Mouse (Mus musculus) layer of hippocampus, adult 2 months (tissue): ENCODE results near the gene Smurf1. TPM values are rescaled to one million over a fixed set of nuclear protein-coding genes. Genes with fewer than 3 reads are reported as not detected.
A peak's percentile ranks its signal among the peaks of the same experiment; 100 is the strongest.

ENCODE experiments used
- DNase-seq, 2 experiments: peaks; one replicate each; pipeline ENCODE4 v3.0.0; 2022; ENCODE audit warnings: low spot score in 2 of 2
- H3K27ac ChIP-seq: fragments of 200-600 bp; 2 replicates; pipeline ENCODE4 v1.8.1; 2022
- H3K4me3 ChIP-seq: fragments of 200-600 bp; 2 replicates; pipeline ENCODE4 v1.8.1; 2022; ENCODE audit warnings: mild to moderate bottlenecking
- CTCF ChIP-seq: fragments of 200-600 bp; conservative IDR thresholded peaks from 2 replicates; pipeline ENCODE4 v1.8.1; 2022; ENCODE audit warnings: antibody characterized with exemption, mild to moderate bottlenecking, moderate library complexity
- long read RNA-seq, 2 experiments: library from polyadenylated mRNA; stranded (forward); transcript quantifications; one replicate each; pipeline ENCODE4 v2.0.0; 2021; ENCODE audit warnings: borderline mapping rate in 2 of 2
- total RNA-seq, 2 experiments: library from RNA; stranded (reverse); gene quantifications; 2 replicates each; pipeline ENCODE4 v1.2.3; 2021

Smurf1 gene
- total RNA-seq = 10 to 100 TPM; 29.2 to 30.5 TPM
- long read RNA-seq, experiment 1, full-length matches to known transcripts = 18 of 34 reads
- long read RNA-seq, experiment 1, partial matches to known transcripts = 4 of 34 reads
- long read RNA-seq, experiment 1, other reads (novel, unspliced or antisense) = 12 of 34 reads
- long read RNA-seq, experiment 2, full-length matches to known transcripts = 26 of 42 reads
- long read RNA-seq, experiment 2, partial matches to known transcripts = 6 of 42 reads
- long read RNA-seq, experiment 2, other reads (novel, unspliced or antisense) = 10 of 42 reads

DNA sequence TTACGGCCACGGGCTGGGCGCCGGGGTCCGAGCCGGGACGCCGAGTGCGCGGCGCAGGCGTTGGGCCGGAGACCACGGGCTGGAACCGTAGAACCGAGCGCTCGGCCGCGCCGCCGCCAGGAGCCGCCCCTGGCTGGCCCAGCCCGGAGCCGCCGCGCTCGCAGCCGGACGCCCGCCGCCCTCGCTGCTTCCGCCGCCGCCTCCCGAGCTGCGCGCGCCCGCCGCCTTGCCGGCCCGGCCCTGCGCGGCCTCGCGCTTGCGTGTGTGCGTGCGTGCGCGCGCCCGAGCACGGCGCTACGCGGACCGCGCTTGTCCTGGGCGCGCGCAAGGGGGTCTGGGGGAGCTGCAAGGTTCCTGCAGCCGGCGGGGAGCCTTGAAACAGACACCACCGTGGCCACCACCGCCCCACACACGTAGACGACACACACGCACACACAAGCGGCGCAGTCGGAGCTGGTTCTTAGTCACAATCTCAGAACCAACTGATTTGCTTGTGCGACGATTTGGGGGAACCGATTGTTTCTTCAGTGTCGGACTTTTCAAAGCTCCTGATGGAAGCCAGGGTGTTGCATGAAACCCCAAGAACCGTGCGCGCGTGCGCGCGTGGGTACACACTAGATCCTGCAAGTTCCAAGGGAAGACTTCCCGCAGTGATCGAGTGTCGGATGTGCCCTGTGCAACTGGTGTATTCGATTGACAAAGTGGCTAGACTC, at the start of gene Smurf1:
TSS of gene Smurf1 (minus strand) at position 209 of the 713 bp plus-strand sequence.
- peak; percentile 75 to 83 for DNase-seq
- H3K4me3 ChIP-seq = peak within 1 kb of the TSS; percentile 66
- TF ChIP-seq CTCF = no peak
- H3K27ac ChIP-seq = peak within 1 kb of the TSS; percentile 94

DNA sequence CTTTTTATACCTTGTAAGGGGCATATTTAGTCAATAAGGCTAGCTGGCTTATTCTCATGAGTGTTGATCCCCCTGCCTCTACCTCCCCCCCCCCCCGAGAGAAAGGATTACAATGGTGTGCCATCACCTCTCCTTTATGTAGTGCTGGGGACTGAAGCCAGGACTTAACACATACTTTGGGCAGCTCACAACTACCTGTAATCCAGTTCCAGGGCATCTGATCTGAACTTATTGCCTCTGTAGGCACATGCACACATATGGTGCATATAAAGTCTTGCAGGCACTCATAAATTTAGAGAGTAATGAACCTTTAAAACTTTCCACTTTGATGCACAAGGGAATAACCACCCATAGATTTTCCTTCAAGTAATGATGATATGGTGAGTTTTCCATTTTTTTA, 48.6 kb upstream of the Smurf1 start:
- no peak for TF ChIP-seq CTCF
- no peak overlapping the region for H3K27ac ChIP-seq
- no peak for DNase-seq
- no peak overlapping the region for H3K4me3 ChIP-seq

DNA sequence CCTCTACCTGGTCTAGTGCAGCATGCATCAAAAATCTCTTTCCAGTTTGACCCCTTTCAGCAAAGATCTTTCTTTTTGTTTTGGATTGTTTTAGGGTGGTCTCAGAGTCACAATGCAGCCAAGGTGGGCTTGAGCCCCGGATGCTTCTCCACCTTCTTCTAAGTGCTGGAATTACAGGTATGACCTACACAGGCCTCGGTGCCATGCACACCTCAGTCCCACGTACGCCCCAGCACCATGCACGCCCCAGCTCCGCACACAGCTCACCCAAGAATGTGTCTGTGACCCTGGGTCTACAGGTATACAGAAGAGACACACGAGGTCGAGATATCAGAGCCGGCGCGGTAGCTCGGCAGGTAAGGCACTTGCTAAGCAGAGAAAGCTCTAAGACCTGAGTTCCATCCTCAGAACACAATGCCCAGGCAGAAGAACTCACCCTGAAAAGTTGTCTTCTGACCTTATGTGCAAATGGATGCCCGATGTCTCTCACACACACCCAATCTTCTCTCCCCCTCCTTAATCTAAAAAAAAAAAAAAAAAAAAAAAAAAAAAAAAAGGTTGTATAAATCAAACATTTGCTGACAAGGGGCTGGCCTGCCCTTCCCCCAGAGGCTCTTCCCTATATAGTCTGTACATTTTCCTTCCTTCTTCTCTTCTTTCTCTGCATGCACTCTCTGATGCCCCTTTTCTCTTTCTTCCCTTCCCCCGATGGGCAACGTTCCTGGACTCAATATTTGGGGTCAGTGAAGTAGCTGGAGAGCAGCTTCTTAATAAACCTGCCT, 43.4 kb upstream of the Smurf1 start:
- Histone ChIP-seq H3K27ac (no peak overlapping the region), H3K4me3 (no peak overlapping the region)
- TF ChIP-seq CTCF = no peak
- DNase-seq = no peak

DNA sequence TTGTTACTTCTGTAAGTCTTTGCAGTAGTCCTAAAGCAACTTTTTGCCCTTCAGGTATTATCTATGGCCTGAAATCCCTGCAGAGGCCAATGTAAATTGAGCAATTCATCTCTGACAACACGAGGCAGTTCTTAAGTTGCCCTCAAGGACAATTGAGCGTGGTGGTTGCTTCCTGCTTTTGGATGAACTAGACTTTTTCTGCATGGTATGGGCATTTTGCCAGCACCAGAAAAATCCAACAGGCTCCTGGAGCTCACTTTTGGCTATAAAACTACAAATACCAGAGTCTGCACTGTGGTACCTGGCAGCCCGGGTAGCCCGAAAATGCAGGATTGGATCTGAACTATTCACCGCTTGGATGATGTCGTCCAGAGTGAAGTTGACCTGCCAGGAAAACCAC, 39.9 kb upstream of the Smurf1 start:
- no peak for TF ChIP-seq CTCF
- no peak overlapping the region for H3K4me3 ChIP-seq
- H3K27ac ChIP-seq = no peak overlapping the region
- no peak for DNase-seq

DNA sequence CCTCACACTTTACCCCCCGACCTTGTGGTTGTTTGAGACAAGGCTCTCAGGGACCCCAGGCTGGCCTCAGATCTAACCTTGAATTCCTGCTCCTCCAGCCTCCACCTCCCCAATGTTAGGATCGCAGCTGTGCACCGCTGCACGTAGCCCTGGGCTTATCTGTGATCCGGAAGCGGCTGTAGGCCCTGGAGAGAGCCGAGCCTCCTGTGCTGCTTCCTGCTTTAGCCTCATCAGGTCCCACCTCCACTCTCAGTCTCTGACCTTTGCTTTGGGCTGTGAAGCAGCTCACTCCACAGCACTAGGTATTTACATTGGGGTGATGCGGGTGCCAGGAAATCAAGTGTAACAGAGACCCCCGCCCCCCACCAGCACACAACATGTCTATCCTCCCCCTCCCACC, 38.8 kb upstream of the Smurf1 start:
- no peak overlapping the region for H3K27ac ChIP-seq
- no peak overlapping the region for H3K4me3 ChIP-seq
- DNase-seq = no peak
- TF ChIP-seq CTCF = no peak

DNA sequence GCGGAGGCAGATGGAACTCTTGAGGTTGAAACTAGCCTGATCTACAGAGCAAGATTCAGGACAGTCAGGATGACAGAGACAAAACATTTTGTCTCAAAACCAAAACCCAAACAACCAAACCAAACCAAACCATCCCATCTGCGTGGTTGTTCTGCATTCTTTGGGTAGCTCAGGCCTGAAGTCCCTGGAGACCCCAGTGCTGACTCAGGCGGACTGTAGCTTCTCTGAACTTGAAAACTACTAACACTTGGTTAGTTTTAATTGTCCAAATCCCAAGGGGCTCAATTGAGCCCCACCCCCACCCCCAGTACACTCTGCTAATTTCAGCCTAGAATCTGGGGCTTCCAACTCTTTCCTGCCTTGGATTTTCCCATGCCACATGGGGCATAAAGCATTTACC, 37.7 kb upstream of the Smurf1 start:
- Histone ChIP-seq H3K4me3 (no peak overlapping the region), H3K27ac (no peak overlapping the region)
- no peak for DNase-seq
- no peak for TF ChIP-seq CTCF

DNA sequence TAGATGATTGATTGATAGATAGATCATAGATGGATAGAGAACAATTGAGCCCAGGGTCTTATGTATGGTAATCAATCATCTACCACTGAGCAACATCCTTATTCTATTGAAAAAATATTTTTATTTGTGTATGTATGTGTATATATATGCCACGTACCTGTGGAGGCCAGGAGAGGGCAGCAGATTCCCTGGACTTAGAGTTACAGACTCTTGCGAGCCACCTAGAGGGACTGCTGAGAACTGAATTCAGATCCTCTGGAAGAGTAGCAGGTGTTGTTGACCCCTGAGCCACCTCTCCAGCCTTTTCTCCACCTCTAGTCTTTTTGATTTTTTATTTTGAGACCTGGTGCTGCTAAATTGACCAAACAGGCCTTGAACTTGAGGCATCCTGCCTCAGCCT, 32.8 kb upstream of the Smurf1 start:
- no peak overlapping the region for H3K4me3 ChIP-seq
- peak; percentile 64 for TF ChIP-seq CTCF
- DNase-seq = no peak

DNA sequence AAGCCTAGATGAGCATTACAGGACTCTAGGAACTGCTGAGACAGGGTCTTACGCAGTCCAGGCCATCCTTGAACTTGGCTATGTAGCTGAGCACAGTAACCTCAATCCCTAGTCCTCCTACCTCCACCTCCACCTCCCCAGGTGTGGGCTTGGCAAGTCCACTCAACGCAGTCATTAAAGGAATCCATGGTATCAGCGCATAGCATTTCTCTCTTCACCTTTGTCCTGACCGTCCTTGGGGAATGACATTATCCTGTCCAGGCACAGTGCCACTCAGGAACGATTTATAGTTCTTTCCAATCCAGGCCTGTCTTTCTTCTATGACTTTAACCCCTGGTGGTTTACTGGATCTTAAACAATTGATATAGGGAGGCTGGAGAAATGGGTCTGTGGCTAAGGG, 24.8 kb upstream of the Smurf1 start:
- Histone ChIP-seq H3K4me3 (no peak overlapping the region), H3K27ac (no peak overlapping the region)
- no peak for DNase-seq
- no peak for TF ChIP-seq CTCF

More for the DNA sequence above, 32.8 kb upstream of the Smurf1 start:
- H3K27ac ChIP-seq = no peak overlapping the region

DNA sequence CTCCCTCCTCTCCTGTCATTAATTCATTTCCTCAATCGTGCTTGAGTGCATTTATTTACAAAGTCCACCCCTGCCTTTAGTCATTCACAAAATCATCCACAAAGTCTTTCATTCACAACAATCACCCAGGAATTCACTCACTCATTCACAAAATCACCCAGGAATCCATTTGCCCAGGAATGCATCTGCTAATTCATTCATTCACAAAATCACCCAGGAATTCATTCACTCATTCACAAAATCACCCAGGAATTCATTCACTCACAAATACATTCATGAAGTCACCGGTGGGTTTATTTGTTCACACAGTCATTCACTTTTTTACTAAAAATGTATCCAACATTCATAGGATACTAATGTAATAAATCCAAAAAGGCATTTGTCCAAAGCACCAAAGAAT, 24.4 kb upstream of the Smurf1 start:
- TF ChIP-seq CTCF = no peak
- DNase-seq = no peak
- Histone ChIP-seq H3K4me3 (no peak overlapping the region), H3K27ac (no peak overlapping the region)

DNA sequence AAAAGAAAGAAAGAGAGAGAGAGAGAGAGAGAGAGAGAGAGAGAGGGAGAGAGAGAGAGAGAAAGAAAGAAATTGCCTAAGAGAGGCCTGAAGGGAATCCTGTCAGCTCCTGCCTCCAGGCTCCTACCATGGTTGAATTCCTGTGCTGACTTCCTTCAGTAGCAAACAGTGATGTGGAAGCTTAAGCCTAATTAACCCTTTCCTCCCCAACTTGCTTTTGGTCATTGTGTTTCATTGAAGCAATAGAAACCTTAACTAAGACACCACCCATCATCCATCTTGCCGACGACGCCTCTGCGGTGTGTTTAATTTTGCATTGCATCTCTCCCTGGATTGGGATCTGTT, 23.4 kb upstream of the Smurf1 start:
- H3K27ac ChIP-seq = no peak overlapping the region
- H3K4me3 ChIP-seq = no peak overlapping the region
- TF ChIP-seq CTCF = no peak
- DNase-seq = no peak

DNA sequence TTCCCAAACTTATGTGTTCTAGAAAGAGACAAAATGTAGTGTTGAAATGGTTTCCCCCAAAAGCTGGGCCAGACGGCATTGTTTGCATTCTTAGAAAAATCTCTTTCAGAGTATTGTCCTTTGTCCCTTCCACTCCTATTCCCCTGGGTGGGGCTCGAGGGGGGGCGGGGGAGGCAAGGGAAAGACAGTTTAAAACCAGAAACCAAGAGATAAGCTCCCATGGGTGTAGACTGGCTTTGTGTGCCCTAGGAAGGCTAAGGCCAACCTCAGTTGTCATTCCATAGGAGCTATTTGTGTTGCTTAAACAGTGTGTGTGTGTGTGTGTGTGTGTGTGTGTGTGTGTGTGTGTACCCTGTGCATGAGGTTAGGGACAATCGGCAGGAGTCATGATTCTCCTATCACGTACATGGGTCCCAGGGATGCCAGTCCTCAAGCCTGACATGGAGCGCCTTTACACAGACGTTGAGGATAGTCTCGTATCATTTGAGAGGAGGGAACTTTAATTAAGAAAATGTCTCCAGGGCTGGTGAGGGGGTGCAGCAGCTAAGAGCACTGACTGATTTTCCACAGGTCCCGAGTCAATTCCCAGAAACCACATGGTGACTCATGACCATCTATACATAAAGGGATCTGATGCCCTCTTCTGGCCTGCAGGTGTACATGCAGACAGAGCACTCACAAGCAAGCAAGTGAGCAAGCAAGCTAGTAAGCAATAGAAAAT, 22.9 kb upstream of the Smurf1 start:
- TF ChIP-seq CTCF = peak; percentile 83
- DNase-seq = peak; percentile 52 to 77
- Histone ChIP-seq H3K4me3 (no peak overlapping the region), H3K27ac (no peak overlapping the region)

DNA sequence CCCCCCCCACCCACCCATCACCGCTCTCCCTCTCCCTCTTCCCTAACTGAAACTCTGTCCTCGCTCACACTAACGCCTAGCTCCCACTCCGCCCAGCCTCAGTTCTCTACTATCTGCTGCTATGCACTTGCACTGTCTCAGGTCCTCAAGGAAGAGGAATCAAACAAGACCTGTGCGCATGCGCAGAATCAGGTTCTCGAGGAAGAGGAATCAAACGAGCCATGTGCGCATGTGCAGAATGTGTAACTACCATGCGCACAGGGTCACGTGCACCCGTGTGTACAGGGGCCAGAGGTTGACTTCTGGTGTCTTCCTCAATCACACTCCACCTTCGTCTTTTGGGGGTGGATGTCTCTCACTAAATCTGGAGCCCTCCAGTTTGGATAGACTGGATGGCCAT, 21.9 kb upstream of the Smurf1 start:
- no peak for TF ChIP-seq CTCF
- Histone ChIP-seq H3K4me3 (no peak overlapping the region), H3K27ac (no peak overlapping the region)
- DNase-seq = no peak

DNA sequence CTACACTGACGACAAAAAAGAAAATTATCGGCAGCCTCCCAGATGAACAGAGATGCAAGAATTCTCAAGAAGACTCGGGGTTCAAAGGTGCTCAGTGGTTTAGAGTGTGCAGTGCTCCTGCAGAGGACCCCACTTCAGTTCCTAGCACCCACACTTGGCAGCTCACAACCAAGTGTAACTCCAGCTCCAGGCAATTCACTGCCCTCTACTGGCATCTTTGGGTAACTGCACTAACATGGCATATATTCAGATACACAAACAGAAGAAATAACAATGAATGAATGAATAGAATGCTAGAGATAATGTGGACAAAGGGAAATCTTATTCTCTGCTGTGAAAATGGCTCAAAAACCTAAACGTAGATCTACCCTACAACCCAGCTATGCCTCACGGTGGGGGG, 19.2 kb upstream of the Smurf1 start:
- H3K27ac ChIP-seq = no peak overlapping the region
- no peak overlapping the region for H3K4me3 ChIP-seq
- TF ChIP-seq CTCF = peak; percentile 53
- no peak for DNase-seq
